Mouse (Mus musculus) kidney, adult 2 months (tissue): ENCODE measurements around the gene Rims1.

Source experiments
- CTCF ChIP-seq: fragments of 200-500 bp; conservative IDR thresholded peaks from 2 replicates; pipeline ENCODE4 v1.5.1; 2011; ENCODE audit warnings: low read depth, mild to moderate bottlenecking, control low read depth, low read length, moderate library complexity, mixed read lengths; ENCODE audit not compliant: insufficient read depth, insufficient read length
- POLR2A ChIP-seq: fragments of 200-500 bp; IDR thresholded peaks from one replicate; pipeline ENCODE4 v1.6.1; 2011; ENCODE audit warnings: low read depth, low read length, control low read depth

- no peak for TF ChIP-seq CTCF
- no peak for TF ChIP-seq POLR2A
These were observed 525.8 kb downstream of the Rims1 start for GRCm38 (mm10) chr1:22279954-22280353.
